Mouse (Mus musculus): ENCODE data around the gene Tbc1d25. TPM values are rescaled to one million over a fixed set of nuclear protein-coding genes. Genes with fewer than 3 reads are reported as not detected.

The Tbc1d25 gene
- polyA plus RNA-seq, 1 experiment, result 16.7 TPM

- no peak for DNase-seq (ENCODE audit: extremely low spot score in 1 of 2, low spot score in 1 of 2)
Observed at GRCm38 (mm10) chrX:8182871-8183540, 7.0 kb upstream of the Tbc1d25 start.

DNA sequence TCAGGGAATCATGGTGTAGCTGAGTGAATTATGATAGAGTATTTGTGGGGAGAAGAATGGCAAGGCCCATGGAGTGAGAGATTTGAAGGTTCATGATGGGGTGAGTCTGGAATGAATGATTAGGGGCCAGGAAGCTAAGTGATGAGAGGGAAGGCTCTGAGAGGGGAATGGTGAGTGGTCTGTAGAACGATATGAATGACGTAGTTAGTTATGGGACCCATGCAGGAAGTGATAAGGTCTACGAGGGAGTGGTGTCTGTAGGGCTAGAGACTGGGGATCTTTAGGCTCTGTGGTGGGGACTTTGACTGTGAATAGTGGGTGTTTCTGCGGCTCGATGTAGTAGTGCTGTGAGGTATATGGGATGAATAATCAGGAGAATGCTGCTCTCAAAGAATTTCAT is 3.7 kb upstream of the Tbc1d25 start:
- DNase-seq (ENCODE audit: extremely low spot score in 1 of 2, low spot score in 1 of 2), result no peak

- DNase-seq (ENCODE audit: extremely low spot score in 1 of 2, low spot score in 1 of 2), result no peak
Observed at GRCm38 (mm10) chrX:8178871-8179270, 2.9 kb upstream of the Tbc1d25 start.

DNA sequence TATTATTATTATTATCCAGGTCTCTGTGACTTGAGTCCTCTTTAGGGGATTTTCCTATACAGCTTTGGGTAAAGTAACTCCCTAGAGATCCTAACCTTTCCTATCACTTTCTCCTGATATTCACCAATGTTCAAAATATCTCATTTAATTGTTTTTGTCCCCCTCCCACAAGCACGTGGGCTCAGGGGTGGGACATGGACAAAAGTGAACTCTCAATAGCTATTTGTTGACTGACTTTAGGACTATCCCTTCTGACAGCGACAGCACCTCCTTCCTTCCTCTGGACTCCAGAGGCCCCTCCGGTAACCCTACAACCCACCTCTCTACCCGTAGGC is 845 bp downstream of the Tbc1d25 start:
- DNase-seq (ENCODE audit: extremely low spot score in 1 of 2, low spot score in 1 of 2), result no peak

- DNase-seq (ENCODE audit: extremely low spot score in 1 of 2, low spot score in 1 of 2), result no peak
Observed at GRCm38 (mm10) chrX:8167716-8168647, 8.0 kb downstream of the Tbc1d25 start.

DNA sequence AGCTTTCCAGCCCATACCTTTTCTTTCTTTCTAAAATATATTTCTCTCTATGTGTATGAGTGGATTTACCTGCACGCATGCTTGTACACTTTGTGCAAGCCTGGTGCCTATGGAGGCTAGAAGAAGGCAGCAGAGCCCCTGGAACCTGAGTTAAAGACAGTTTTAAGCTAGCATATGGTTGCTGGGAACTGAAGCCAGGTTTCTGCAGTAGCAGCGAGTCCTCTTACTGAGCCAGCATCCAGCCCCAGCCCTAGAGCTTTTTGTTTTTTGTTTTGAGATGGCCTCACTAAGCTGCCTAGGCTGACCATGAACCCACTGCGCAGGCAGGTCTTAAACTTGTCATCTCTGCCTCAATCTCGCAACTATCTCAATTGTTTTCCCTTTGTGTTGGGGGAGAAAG is 11.5 kb downstream of the Tbc1d25 start:
- DNase-seq (ENCODE audit: extremely low spot score in 1 of 2, low spot score in 1 of 2), result no peak

DNA sequence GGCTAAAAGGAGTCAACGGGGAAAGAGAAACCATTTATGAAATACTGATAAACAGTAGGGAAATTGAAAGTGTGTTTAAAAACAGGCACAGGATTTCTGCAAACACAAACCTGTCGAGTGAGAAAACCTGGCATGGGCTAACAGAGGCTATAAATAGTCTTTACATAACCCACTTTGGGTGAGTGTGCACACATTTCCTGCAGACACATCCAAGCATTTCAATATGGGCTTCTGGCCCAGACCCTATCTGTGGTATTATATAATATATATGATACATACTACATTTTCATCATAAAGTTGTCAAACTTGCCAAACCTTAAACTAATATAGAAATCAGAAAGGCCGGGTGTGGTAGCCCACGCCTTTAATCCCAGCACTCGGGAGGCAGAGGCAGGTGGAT is 12.9 kb downstream of the Tbc1d25 start:
- DNase-seq (ENCODE audit: extremely low spot score in 1 of 2, low spot score in 1 of 2), result peak in 1 of 2 experiments; percentile 35

DNA sequence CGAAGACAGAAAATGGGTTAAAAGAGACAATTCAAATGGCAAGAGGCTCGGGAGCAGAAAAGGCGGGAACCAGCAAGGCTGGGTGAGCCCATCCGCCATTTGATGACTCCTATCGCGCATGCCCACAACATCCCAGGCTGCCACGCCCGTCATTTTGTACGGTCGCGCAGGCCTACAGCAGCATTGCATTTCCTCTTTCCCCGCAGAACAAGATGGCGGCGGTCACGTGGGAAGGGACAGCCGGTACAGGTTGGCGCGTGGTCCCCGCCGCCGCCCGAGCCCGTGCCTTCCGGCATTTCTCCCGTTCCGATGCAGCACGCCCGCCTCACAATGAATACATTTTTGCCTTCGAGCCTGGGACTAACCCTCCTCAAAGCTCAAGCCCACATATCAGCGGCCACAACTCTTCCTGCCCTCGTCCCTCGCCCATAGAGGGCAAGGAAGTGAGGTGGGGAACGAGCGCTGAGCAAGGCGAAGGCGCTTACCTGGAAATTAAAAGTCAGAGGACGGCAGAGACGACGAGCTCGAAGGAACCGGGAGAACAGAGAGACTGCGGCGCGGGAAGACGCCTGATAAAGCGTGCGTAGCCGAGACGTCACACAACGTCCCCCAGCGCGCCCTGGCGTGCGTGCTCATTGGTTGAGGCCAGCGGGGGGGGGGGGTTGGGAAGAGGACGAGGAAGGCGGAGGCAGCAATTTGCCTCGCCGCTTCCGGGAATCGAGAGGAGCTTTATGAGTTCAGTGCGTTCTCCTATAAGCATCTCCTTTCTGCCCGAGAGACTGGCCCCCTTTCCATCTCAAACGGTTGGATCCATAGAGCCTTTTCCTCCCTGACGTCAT is 30.6 kb downstream of the Tbc1d25 start, which contains the start of gene Rbm3:
TSS of gene Rbm3 (minus strand) at position 728 of the 839 bp plus-strand sequence.
- peak; percentile 84 to 90 for DNase-seq (ENCODE audit: extremely low spot score in 1 of 2, low spot score in 1 of 2)

DNA sequence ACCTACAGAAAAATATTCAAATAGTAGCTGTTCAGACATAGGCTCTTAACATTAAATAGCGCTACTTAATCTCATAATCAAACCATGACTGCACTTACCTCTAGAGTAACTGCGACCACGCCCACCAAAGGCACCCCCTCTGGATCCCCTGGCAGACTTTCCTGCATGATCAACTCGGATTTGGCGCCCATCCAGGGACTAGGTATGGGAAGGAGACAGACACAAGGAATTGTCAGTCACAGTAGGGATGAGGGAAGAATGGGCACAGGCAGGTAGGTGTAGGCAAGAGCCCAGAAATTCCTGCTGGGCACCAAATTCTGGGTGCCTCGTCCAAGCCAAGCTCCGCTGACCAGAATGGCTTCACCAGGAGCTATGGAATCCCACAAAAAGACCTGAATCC is 32.2 kb downstream of the Tbc1d25 start:
- no peak for DNase-seq (ENCODE audit: extremely low spot score in 1 of 2, low spot score in 1 of 2)

DNA sequence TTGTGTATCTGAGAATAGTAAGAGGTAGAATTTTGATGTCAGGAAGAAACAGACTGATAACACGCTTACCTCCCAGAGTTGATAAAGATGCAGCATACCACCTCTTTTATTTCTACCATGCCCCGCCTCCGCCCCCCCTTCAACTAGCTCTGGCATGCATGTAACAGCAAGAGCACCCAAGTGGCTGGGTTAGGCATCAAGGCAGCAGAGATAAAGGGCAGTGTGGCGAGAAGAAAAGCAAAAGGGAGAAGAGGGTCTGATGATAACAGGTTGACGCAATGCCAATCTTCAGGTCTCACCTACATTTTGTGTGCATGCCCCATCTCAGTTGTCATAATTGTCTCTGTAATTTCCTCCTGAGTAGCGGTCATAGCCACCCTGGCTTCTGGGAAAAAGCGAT is 33.0 kb downstream of the Tbc1d25 start:
- no peak for DNase-seq (ENCODE audit: extremely low spot score in 1 of 2, low spot score in 1 of 2)

GRCm38 (mm10) chrX:8141058-8141457 is 34.9 kb downstream of the Tbc1d25 start:
- no peak for DNase-seq (ENCODE audit: extremely low spot score in 1 of 2, low spot score in 1 of 2)

DNA sequence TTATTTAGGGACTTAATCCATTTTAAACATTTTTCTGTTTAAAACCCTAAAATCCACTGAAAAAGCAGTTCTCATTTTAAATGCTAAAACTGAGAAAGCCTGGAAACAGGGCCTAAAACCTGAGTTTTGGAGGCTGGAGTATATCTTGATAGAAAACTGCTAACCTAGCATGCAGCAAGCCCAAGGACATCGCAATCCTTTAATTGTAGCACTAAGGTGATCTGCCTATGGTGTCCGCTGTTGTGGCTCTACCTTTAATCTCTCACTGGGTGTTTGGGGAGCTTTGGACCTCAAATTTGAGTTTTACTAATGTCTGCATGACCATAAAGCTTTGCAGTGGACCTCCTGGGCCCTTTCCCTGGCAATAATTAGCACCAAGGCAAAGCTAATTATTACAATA is 35.5 kb downstream of the Tbc1d25 start:
- DNase-seq (ENCODE audit: extremely low spot score in 1 of 2, low spot score in 1 of 2), result no peak

DNA sequence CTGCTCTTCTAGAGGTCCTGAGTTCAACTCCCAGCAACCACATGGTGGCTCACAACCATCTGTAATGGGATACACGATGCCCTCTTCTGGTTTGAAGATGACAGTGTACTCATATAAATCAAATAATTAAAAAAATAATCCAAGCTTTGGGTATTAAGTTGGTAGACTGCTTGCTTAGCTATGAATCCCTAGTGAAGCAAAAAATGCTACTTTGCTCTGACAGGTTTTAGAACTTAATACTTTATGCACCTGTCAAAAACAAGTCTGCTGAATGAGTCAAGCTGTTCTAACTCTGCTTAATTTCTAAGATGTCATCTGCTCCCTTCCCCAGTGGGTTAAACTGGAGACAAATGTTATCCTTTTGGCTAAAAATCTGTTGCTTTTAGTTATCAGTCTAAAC is 36.5 kb downstream of the Tbc1d25 start:
- no peak for DNase-seq (ENCODE audit: extremely low spot score in 1 of 2, low spot score in 1 of 2)

DNA sequence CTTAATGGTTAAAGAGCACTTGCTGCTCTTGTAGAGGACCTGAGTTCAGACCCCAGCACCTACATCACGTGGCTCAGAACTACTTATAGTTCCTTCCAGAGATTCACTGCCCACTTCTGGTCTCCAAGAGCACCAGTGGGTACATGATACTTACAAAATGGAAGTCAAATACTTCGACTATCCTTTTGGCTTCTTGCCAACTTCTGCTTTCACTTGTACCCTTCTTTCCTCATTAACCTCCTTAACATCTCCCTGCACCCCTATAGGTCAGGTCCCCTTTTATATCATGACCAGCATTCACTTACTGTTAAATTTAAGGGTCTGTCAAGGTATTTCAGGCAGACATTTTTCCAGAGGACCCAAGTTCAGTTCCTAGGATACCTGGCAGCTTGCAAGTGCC is 40.1 kb downstream of the Tbc1d25 start:
- DNase-seq (ENCODE audit: extremely low spot score in 1 of 2, low spot score in 1 of 2), result no peak

- DNase-seq (ENCODE audit: extremely low spot score in 1 of 2, low spot score in 1 of 2), result peak; percentile 85 to 91
Observed at GRCm38 (mm10) chrX:8132017-8132976, 43.7 kb downstream of the Tbc1d25 start, which contains the start of gene Wdr13. Gene Wdr13 (minus strand): TSS chrX:8132892.

DNA sequence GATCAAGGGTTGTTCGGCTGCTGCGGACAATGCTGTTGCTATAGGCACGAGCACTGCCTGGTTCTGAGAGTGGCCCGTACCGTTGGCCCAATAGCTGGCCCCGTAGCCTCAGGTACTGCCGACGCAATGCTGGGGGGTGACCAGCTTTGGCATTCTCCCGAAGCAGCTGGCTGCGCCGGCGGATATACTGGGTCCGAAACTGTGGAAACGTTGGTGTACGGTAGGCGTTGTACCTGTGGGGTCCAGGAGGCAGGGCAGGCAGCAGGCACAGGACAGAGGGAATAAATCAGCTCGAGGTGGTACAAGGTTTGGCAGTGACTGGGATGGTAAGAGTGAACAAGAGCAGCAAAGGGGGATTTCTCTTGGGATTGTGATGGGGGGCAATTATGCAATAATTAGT is 44.6 kb downstream of the Tbc1d25 start:
- DNase-seq (ENCODE audit: extremely low spot score in 1 of 2, low spot score in 1 of 2), result no peak

GRCm38 (mm10) chrX:8125235-8125634 is 50.7 kb downstream of the Tbc1d25 start:
- no peak for DNase-seq (ENCODE audit: extremely low spot score in 1 of 2, low spot score in 1 of 2)

GRCm38 (mm10) chrX:8123821-8124470 is 52.0 kb downstream of the Tbc1d25 start:
- DNase-seq (ENCODE audit: extremely low spot score in 1 of 2, low spot score in 1 of 2), result no peak

- no peak for DNase-seq (ENCODE audit: extremely low spot score in 1 of 2, low spot score in 1 of 2)
Observed at GRCm38 (mm10) chrX:8117264-8117663, 58.7 kb downstream of the Tbc1d25 start.

Measured in frontal cortex, adult 2 months (tissue).